Mouse (Mus musculus): ENCODE data around the gene 1810046K07Rik.
A peak's percentile ranks its signal among the peaks of the same experiment; 100 is the strongest.

The 1810046K07Rik gene

DNA sequence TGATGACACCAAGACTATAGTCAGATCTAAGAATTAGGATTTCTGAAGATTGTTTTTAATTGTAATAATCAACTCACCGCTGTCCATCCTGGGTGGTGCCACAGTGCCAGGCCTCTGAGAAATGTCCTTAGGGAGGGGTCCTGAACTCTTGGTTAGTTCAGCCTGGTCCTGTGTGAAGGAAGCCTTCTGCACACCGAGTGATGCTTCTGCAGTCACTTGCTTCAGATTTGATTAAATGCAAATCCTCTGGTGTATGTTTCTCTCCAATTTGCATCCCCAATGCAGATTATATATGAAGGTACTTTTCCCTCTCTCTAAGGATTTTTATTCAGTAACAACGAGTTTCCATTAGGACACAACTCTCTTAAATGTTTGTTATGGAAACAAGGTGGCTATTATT, at the start of gene 1810046K07Rik:
Gene 1810046K07Rik, minus strand, starts transcription at position 187 of the 400 bp plus-strand sequence.
- no peak for DNase-seq

DNA sequence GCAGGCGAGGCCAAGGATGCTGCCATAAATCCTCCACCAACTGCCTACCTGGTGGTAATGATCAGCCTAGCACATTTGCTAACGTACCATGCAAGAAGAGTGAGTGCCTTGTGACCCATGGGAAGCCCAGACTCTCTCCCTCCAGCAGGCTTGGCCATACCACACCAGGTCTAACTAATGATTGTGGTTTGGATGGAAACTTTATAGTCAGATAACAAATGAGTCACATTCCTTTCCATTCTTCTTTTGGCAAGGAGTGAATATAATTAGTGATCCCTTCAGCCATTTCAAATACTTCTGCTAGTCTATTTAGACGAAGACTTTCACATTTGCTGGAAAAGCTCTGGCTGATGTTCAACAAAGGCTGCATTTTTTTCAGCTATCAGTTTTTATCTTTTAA, 40.8 kb upstream of the 1810046K07Rik start:
- no peak for DNase-seq

DNA sequence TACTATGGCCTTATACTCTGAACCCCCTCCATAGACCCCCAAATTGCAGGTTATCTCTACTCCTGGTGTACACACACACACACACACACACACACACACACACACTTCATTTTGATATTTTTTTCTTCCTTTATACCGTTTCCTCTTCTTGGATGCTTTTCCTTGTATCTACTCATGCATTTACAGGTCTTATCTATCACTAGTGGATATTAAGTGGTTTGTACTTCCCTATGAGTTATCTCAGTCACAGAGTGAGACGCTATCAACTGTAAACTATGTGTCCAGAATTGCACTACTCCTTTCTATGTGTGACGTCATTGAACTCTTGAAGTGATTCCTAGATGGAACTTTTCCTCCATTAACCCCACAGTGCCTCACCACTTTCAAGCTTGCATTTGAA, 38.4 kb upstream of the 1810046K07Rik start:
- DNase-seq: no peak

DNA sequence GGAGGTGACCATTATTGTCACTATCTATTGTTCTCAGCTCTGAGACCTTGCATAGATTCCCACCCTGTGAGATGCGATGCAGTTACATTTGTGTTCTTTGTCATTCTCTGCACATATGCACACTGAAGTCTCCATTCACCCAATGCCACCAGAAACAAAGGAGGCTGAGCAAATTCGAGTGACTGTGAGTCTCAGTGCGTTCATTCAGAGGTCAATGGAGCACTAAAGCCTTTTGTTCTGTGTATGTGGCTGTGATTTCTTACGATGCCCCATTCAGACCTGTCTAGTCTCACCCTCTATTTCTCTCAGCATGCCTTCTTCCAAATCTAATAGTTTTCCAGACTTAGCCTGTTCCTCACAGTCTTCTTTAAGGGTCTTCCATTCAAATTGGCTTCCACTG, 35.3 kb upstream of the 1810046K07Rik start:
- DNase-seq: peak; percentile 30

DNA sequence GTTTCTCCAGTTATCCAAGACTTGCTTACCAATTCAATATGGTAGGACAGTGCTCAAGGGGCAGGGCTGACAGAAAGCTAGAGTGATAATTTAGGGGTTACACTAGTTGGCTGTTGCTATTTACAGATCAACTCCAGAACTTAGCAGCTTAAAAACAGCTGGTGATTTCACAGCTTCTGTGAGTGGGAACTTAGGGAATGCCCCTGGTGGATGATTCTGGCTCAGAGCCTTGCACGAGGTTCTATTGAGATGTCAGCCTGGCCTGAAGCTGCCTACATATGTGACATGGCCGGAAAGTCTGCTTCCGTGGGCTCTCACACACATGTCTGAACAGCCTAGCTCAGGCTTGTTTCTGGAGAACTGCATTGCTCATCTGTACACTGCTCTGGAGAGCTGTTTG, 24.8 kb upstream of the 1810046K07Rik start:
- DNase-seq: no peak

DNA sequence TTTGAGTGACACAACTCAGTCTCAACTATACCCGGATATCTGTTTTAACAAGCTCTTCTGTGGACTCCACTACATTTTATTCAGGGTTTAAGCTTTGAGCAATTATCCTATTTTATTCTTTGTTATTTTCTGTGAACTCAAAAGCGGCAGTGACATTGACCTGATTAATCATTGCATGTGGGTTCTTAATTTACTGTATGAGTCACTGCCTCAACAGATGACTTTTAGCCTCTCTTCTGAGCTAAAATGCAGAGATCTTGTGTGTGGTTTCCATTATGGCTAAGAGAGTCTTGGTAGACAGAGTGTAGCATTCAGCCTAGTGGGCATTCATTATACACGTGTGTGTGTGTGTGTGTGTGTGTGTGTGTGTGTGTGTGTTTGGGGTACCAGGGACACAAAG, 24.2 kb upstream of the 1810046K07Rik start:
- no peak for DNase-seq

DNA sequence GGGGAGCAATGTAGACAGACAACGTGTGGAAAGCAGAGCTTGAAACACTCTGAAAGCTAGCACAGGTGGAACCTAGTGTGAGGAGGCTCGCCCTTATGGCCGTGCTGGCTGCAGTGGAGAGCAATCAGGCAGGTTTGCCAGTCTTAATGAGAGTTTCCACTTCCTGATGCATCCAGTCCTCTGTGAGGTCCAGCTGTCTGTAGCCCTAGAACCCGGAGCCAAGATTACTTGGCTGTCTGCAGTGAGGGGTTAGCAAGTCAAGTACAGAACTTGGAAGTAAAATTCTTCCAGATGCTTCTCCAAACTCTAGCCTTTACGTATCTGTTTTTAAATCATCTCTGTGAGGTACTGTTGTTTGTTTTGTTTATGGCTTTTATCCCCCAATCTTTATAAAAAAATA, 20.7 kb upstream of the 1810046K07Rik start:
- DNase-seq: no peak

DNA sequence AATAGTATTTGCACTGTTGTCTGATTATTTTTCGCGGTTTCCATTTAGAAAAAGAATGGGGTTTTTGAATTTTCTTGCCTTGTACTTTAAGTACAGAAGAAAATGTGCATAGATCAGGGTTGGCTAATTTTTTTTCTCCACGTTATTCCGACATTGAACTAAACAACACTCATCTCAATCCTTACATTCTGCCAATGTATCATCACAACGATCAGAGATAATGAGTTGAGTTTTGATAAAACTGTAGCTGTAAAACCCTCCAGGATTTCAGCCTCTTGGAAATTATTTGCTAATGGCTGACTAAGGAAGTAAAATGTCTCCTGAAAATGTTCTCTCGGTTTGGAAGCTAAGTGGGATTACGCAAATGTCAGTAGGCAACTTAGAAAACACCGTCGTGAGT, 17.1 kb upstream of the 1810046K07Rik start:
- no peak for DNase-seq

DNA sequence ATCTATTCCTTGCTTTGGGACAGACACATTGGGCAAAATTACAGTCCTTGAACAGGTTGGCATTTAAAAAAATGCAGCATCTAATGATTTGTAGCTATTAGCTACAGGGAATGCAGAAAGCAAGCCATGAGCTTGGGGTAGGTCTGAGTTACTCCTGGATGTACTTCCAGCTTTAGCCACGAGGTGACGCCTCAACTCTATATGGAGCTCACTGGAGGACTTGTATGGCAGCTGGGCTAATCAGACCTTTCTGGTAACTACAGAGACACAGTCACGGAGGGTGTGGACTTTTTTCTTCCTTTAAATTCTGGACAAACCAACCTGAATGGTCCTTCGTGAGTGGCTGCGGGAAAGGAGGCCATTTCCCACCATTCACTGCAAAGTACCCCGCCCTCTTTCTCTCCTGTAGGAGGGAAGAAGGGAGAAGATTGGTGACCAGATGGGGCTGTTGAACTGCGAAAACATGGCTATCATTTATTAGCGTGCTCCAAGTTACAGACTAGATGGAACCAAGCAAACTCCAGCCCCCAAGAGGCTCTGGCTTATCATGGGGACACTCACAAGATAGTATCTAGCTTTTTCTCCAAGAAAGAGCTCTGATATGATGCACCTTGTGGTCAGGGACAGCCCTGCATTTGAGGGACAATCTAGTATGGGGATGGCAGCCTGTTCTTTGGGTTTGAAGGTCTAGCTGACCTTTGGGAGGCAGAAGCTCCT, 6.7 kb upstream of the 1810046K07Rik start:
- peak; percentile 86 for DNase-seq

- no peak for DNase-seq
Measured at GRCm38 (mm10) chr9:51331449-51332238, 2.9 kb upstream of the 1810046K07Rik start.

- no peak for DNase-seq
Measured at GRCm38 (mm10) chr9:51327555-51327903, 1.2 kb downstream of the 1810046K07Rik start.

DNA sequence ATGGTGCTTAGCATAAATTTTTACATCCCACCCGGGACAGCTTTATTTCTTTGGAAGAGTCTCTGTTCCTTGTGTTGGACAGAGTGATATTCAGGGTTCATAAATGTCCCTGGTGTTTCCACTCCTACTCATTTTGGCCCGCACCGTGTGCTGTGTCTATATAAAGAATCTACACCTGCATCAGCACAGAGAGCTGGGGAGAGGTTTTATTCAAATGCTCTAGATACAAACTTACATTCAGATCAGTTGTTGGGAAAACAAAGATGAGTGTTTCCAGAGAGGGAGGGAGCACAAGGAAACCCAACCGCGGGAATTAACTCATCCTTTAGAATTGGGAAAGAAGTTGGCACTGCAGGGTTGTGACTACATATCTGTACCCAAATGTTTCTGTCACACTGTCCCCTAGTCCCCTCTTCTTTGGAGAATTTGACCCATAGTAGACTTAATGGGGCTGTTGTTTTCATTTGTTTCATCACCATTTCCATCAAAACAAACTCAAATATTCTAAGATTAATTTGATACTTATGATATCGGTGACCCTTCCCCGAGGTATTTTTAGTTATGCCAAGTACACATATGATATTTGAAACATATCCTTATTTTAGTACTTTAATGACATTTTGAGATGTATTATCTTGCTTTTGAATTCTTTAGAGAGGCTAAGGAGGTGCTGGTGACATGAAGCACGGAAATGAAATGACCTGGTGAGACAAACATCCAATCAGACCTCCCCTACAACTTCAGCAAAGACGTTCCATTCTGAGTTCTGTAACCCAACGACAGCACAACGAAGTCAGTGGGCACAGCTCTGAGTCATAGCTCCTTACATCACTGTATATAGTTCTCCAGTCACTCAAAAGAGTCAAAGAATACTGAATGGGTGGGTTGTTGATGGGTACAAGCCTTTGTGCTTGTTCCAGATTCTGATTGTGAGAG, 1.8 kb downstream of the 1810046K07Rik start:
- no peak for DNase-seq

DNA sequence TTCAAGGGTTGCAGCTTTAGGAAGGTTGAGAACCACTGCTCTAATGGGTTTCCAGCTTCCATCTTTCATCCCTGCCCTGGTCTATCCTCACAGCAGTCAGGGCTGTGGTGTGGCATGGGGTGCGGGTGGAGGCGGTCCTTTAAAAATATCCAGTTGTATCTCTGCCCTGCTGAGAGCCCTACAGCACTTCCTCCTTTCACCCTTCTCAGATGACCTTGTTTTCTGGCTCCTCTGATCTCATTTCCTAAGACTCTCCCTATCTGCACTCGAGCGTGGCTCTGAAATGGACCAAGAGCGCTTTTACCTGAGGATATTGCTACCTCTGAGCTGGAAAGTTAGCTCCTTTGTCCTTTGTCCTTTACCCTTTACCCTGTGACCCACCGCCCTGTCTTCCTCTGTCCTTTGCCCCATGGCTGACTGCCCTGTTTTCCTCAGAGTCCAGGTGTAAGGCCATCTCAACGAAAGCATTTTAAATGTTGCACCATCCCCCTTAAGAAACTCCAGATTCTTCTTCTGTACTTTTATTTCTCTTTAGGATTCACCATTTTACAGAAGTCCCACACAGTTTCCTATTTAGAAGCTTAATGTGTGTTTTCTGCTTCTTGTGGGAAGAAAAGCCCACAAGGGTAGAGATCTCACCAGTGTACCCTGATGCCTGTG, 4.2 kb downstream of the 1810046K07Rik start:
- no peak for DNase-seq

DNA sequence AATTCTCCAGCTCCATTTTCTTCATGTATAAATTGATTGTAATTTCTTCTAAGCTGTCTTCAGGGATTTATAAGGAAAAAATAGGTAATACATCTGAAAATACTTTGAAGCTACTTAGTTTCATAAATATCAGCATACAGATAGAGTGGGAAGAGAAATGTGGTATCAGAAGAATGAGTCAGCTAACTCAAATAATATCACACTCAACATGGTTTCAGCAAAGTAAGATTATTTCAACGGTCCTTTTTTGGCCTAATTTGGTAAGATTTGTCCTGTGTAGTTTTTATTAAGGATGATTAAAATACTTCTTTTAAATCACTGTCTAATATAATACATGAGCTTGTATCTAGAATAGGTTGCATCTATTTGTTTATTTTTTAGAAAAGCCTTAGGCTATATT, 8.6 kb downstream of the 1810046K07Rik start:
- DNase-seq: no peak

DNA sequence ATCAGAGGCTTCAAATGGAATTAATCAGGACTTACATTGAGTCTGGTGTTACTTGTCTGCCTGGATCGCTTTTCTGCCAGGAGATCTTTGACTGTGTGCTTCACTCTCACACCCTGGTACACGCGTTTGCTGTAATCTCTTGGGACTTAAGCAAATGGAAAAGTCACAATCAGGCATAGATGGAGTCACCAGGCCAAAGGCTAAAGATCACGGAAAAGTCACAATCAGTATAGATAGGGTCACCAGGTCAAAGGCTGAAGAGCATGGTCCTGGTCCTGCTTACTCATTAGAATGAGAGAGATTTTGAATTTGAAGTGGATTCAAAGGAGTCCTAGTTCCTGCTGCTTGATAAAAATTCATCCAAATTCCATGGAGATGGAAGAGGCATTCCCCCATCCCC, 10.5 kb downstream of the 1810046K07Rik start:
- no peak for DNase-seq

- DNase-seq: no peak
Measured at GRCm38 (mm10) chr9:51317322-51317721, 11.4 kb downstream of the 1810046K07Rik start.

GRCm38 (mm10) chr9:51315402-51316063, 13.2 kb downstream of the 1810046K07Rik start:
- DNase-seq: no peak

GRCm38 (mm10) chr9:51312554-51313317, 16.0 kb downstream of the 1810046K07Rik start:
- no peak for DNase-seq

GRCm38 (mm10) chr9:51310515-51310914, 18.2 kb downstream of the 1810046K07Rik start:
- DNase-seq: no peak

- no peak for DNase-seq
Measured at GRCm38 (mm10) chr9:51306351-51306750, 22.4 kb downstream of the 1810046K07Rik start.

GRCm38 (mm10) chr9:51305146-51305545, 23.6 kb downstream of the 1810046K07Rik start:
- DNase-seq: no peak
